ENCODE assay signal across 9 mouse cellular contexts in genomic region chr13:117010143-117010542, GRCm38 (mm10). TPM values are rescaled to one million over a fixed set of nuclear protein-coding genes. Genes with fewer than 3 reads are reported as not detected.
DNase-seq lines count a peak whose midpoint lies in the region; ATAC-seq and TF ChIP-seq lines count a peak whose summit lies in the region.
"Had no signal": no experiment of that assay in that cellular context is flagged by ENCODE, and none has a peak within 500 bp of the region (broad histone marks: within the 10 kb centered on the region; RNA-seq: fewer than 3 reads in every experiment).

No protein-coding gene starts in this region.

- no peak for TF ChIP-seq CTCF in liver, postnatal 0 days (IDR thresholded peaks at IDR 0.05; ENCODE audit: low read depth)

- no peaks in the 10 kb centered on the region for H3K4me1 ChIP-seq in liver, postnatal 0 days (ENCODE audit: insufficient read depth)
- H3K4me1 ChIP-seq in liver, embryonic 12.5 days = no peaks in the 10 kb centered on the region

- 82% methylated on average over 8 of the region's 8 CpGs for WGBS in liver, postnatal 0 days (ENCODE audit: insufficient replicate concordance)
- WGBS in liver, embryonic 12.5 days (ENCODE audit: insufficient replicate concordance) = 75% methylated on average over 8 of the region's 8 CpGs

- no peak for TF ChIP-seq EP300 in liver, postnatal 0 days (IDR thresholded peaks at IDR 0.05; ENCODE audit: low read depth)

- H3K4me3 ChIP-seq in liver, postnatal 0 days (ENCODE audit: low read depth, low read length) = no peak overlapping the region
- H3K4me3 ChIP-seq in liver, embryonic 12.5 days = no peak overlapping the region

- H3K9ac ChIP-seq in liver, postnatal 0 days (replicated peaks) = no peak overlapping the region
- no peak overlapping the region for H3K9ac ChIP-seq in liver, embryonic 12.5 days

- no peak for ATAC-seq in liver, postnatal 0 days
- ATAC-seq in liver, embryonic 12.5 days = no peak

- H3K27ac ChIP-seq in liver, postnatal 0 days (ENCODE audit: low read depth) = no peak overlapping the region
- no peak overlapping the region for H3K27ac ChIP-seq in liver, embryonic 12.5 days

- no peak overlapping the region for H3K4me2 ChIP-seq in liver, postnatal 0 days (ENCODE audit: low read depth, low read length)
- no peak overlapping the region for H3K4me2 ChIP-seq in liver, embryonic 12.5 days

- no peaks in the 10 kb centered on the region for H3K27me3 ChIP-seq in liver, postnatal 0 days (ENCODE audit: insufficient read depth, low read length)
- no peaks in the 10 kb centered on the region for H3K27me3 ChIP-seq in liver, embryonic 12.5 days (replicated peaks)

- no peaks in the 10 kb centered on the region for H3K36me3 ChIP-seq in liver, postnatal 0 days (replicated peaks; ENCODE audit: insufficient read depth, low read length)
- H3K36me3 ChIP-seq in liver, embryonic 12.5 days = no peaks in the 10 kb centered on the region

- H3K9me3 ChIP-seq in liver, postnatal 0 days (ENCODE audit: low read length) = no peaks in the 10 kb centered on the region
- H3K9me3 ChIP-seq in liver, embryonic 12.5 days (replicated peaks) = no peaks in the 10 kb centered on the region

- DNase-seq in frontal cortex, adult 2 months (ENCODE audit: extremely low spot score in 1 of 2, low spot score in 1 of 2) = peak; percentile 24 to 66
- DNase-seq in frontal cortex, postnatal 25 days (ENCODE audit: low spot score in 2 of 2) = no peak
- DNase-seq in retina, postnatal 1 day = peak; percentile 44
- DNase-seq in retina, embryonic 14.5 days (ENCODE audit: low spot score) = no peak
- DNase-seq in kidney, postnatal 36 days = peak; percentile 23 to 38
- DNase-seq in telencephalon, adult 2 months (ENCODE audit: low read depth, low spot score) = peak; percentile 42
- DNase-seq in liver, postnatal 0 days = no peak
- DNase-seq: heart, adult 18-20 months had no signal

RNA-seq across cellular contexts. Expression of gene Parp8, which starts 15.2 kb away (rescaled TPM):
- 21.0 and 23.5 TPM in 2 replicates for polyA plus RNA-seq in frontal cortex, adult 2 months (2012; rRNA removed)
- 2.0 and 2.2 TPM in 2 replicates for polyA plus RNA-seq in liver, postnatal 0 days (2015; fragmentation: Nextera tagmentation; extraction: Ambion mirVana)
- polyA plus RNA-seq in liver, embryonic 12.5 days (2016; fragmentation: Nextera tagmentation; extraction: Ambion mirVana) = 3.9 TPM in 2 replicates

Comparison
In these comparisons a context has a peak if more than half of its experiments do, and no peak if none do; other contexts are left out.
1. DNase-seq: peak in frontal cortex, adult 2 months (2 of 2), retina, postnatal 1 day (single experiment), kidney, postnatal 36 days (2 of 2) and telencephalon, adult 2 months (single experiment); none in frontal cortex, postnatal 25 days (0 of 2), retina, embryonic 14.5 days (single experiment) and liver, postnatal 0 days (single experiment).